Mouse (Mus musculus) mature B cell (primary cell): Measurements from ENCODE around the gene Ecd.
"Not testable (repeated sequence)": the region's sequence is repeated elsewhere in the genome, so short reads cannot be mapped to it uniquely, and the experiment has no call there.

Experiments
- in situ Hi-C: fragments of 300-500 bp; cut with MboI; formaldehyde crosslinking; loops from 2 replicates; pipeline ENCODE4 v1.14.3; 2019

Ecd gene

GRCm38 (mm10) chr14:20328474-20328873, 19.4 kb downstream of the Ecd start:
- in situ Hi-C loops = no loop called here

GRCm38 (mm10) chr14:20324196-20324595, 23.7 kb downstream of the Ecd start:
- in situ Hi-C loops = no loop called here

- in situ Hi-C loops = no loop called here
Measured at GRCm38 (mm10) chr14:20319420-20319819, 28.5 kb downstream of the Ecd start.

GRCm38 (mm10) chr14:20315137-20315536, 32.8 kb downstream of the Ecd start:
- in situ Hi-C loops = no loop called here

GRCm38 (mm10) chr14:20305085-20305484, 42.8 kb downstream of the Ecd start:
- in situ Hi-C loops = not testable (repeated sequence)

GRCm38 (mm10) chr14:20298131-20298530, 49.8 kb downstream of the Ecd start:
- in situ Hi-C loops = no loop called here

DNA sequence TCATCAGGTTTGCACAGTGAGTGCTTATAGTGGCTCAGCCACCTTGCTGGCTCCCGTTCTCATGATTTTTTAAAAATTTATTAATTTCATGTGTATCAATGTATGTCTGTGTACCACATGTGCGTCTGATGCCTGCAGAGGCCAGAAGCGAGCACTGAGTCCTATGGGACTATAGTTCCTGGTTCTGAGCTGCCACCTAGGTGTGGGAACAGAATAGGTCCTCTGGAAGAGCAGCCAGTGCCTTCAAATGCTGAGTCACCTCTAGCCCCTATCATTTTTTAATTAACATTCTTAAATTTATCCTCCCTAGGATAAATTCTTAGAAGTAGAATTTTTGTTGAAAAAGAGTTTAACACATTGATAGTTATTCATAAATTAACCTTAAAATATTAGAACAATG, 50.3 kb downstream of the Ecd start:
- in situ Hi-C loops = no loop called here

DNA sequence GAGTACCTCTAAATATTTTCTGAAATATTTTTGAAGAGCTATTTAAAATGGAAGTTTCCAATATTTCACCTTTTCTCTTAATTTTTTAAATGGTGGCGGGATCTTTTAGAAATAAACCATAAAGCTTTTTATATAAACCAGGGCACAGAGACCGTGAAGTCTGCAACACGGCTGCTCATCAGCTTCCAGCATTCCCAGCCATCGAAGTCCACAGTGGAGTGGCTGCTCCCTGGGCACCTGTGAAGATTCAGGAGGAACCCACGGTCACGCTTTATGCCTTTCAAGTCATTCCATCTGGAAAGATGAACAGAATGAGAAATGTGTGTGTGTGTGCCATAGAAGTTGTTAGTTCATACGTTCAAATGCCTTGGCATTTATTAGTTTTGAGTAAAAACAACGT, 53.0 kb downstream of the Ecd start:
- in situ Hi-C loops = no loop called here

GRCm38 (mm10) chr14:20294117-20294892, 53.6 kb downstream of the Ecd start, which contains the start of gene Nudt13:
TSS of gene Nudt13 (plus strand) at chr14:20294697.
- in situ Hi-C loops = no loop called here

GRCm38 (mm10) chr14:20291391-20291790, 56.5 kb downstream of the Ecd start:
- in situ Hi-C loops = no loop called here
